Mouse (Mus musculus) adrenal gland, adult (tissue): ENCODE data around the gene Msn.
"Not testable (repeated sequence)": the region's sequence is repeated elsewhere in the genome, so short reads cannot be mapped to it uniquely, and the experiment has no call there.

Experiments
- DNase-seq, 2 experiments: peaks; one replicate each; pipeline ENCODE4 v3.0.0; 2022 to 2023; ENCODE audit warnings: low spot score in 1 of 2; ENCODE audit not compliant: inconsistent age in 2 of 2

Gene Msn

DNA sequence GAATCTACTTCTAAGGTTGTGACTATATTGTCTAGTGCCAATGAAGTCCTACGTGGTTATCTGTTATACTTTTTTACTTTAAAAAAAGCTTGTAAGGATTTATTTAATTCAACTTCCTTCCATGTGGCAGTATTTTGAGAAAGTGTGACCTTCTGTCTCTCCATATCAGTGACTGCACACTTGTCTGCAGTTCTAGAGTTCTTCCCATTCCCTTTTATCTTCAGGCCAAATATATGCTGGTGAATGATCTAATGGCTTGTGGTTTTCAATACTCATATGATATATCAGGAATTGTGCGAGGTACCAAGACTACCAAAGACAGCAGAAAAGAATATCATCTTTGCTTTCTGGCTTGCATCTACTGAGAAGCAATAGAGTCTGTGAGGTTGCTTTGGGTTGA, 43.4 kb downstream of the Msn start:
- DNase-seq = no peak

DNA sequence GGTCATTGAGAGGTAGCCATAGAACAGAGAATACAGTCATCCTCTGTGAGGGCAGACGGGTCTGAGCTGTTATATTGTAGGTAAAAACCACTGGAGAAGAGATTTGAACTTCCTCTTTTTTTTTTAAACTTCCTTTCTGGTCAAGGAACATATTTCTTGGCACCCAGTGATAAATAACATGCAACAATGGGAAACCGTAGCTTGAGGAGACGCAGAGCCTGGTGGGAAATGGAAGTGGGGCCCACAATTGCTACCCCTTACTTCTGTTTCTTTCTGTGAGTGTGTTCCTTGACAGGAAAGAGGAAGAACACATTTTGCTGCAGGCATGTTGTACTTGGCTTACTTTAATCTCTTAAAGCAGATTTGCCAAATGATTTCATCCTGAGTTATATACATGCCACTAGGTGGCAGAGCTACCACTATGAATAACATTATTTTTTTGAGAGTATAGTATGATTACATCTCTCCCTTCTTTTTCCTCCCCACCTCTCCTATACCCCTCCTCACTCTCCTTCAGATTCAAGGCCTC, 49.2 kb downstream of the Msn start:
- peak in 1 of 2 experiments; percentile 34 for DNase-seq

- no peak for DNase-seq
These were observed 52.4 kb downstream of the Msn start for GRCm38 (mm10) chrX:96148217-96148616.

GRCm38 (mm10) chrX:96153362-96153761, 57.5 kb downstream of the Msn start:
- no peak for DNase-seq

- DNase-seq = no peak
These were observed 62.1 kb downstream of the Msn start for GRCm38 (mm10) chrX:96157936-96158335.

DNA sequence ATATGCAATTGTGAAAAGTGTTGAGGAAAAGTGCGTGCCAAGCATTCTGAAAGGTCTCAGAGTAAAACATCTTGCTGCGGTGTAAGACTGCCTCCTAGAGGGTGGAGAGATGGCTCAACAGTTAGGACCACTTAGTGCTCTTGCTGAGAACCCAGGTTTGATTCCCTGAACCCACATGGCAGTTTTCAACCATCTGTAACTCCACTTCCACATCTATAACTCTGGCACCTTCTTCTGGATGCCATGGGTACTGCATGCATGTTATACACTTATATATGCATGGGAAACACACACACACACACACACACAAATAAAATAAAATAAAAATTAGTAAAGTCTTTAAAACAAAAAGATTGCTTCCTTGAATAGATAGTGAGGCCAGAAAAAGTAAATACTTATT, 66.7 kb downstream of the Msn start:
- peak; percentile 6 to 43 for DNase-seq

GRCm38 (mm10) chrX:96171645-96172388, 76.0 kb downstream of the Msn start:
- DNase-seq = no peak

- DNase-seq = peak; percentile 18 to 69
These were observed 82.6 kb downstream of the Msn start for GRCm38 (mm10) chrX:96178437-96178836.

DNA sequence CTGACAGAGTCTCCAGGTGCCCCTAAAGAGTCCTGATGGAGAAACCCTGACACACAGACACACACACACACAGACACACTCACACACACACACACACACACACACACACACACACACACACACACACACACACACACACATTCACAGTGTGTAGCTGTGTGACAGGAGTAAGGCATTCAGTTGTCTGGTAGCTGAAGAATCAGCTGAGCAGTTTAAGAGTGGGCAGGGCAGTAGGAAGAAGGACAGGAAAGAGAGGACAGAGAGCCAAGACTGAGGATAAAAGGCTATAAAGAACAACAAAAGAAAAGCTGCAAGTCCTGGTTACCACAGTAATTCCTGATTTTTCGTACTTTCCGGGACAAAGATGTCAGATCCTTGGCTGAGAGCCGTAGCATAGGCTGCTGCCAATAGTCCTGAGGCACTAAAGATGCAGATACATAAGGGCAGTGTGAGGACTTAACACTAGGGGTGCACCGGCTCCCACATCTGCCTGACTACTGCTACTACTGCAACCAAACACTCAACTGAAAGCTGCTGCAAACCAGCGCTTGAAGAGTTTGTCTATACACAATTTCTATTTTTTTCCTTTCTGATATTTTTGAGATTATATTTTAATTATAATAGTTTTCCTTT, 88.4 kb downstream of the Msn start:
- DNase-seq = no peak

DNA sequence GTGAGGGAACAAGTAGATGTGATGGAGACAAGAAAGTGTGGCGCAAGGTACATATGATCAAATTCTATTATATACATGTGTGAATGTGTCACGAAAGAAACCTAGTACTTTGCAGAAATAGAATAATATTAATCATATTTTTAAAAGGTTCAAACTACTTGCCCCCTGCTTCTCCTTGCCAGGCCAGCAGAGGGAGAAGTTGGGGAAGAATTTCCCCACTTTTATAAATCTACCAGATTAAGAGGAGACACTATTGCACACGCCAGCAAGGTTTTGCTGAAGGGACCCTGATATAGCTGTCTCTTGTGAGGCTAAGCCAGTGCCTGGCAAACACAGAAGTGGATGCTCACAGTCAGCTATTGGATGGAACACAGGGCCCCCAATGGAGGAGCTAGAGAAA, 109.3 kb downstream of the Msn start:
- DNase-seq = not testable (repeated sequence)

- DNase-seq = no peak
These were observed 111.0 kb downstream of the Msn start for GRCm38 (mm10) chrX:96206872-96207271.

- DNase-seq = no peak
These were observed 122.2 kb downstream of the Msn start for GRCm38 (mm10) chrX:96218088-96218487.
